Mouse (Mus musculus) urinary bladder, postnatal 14 days (tissue): ENCODE data around the gene Shank3.

Experiments used
- DNase-seq: peaks from one replicate; pipeline ENCODE4 v3.0.0; 2021; ENCODE audit warnings: low spot score

The Shank3 gene

GRCm38 (mm10) chr15:89557179-89557995 lies 58.0 kb downstream of the Shank3 start:
- DNase-seq: peak; percentile 55

- DNase-seq: no peak
These were observed 58.6 kb downstream of the Shank3 start for GRCm38 (mm10) chr15:89557996-89558390.

GRCm38 (mm10) chr15:89559202-89559731 lies 59.8 kb downstream of the Shank3 start:
- no peak for DNase-seq

DNA sequence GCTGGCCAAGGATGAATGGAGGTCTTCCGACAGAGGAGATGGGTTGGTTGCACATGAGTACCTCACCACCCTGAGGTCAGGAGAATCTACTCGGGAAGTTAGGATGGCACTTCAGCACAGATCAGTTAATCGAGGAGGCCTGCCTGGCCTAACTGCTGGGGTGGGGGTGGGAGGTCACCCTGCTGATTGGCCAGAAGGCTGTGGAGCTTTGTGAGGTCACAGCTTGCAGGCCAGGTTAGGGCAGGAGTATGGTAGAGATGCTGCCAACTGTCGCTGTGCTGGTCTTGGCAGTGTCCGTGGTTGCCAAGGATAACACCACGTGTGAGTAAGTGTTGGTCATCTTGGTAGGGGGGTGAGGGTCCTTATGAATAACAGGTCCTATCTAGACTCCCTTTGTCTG lies 68.7 kb downstream of the Shank3 start, which contains the start of gene Acr:
TSS of gene Acr (plus strand) at position 213 of the 400 bp plus-strand sequence.
- DNase-seq: no peak

DNA sequence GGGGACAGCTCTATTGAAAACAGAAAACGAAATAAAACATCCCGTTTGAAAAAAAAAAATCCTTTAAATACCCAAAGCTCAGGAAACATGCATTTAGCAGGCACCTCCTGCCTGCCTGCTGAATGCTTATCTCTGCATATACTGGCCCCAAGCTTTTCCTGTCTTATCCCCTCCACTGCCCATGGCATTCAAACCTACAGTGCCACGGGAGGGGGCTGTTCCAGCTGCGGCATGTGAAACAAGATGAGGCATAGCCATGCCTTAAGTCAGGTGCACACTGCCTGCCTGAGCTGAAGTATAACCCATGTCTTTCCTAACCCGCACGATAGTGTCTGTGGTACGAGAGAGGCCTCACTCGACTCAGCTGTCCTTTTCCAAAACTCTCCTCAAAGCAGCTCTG lies 72.7 kb downstream of the Shank3 start:
- no peak for DNase-seq

DNA sequence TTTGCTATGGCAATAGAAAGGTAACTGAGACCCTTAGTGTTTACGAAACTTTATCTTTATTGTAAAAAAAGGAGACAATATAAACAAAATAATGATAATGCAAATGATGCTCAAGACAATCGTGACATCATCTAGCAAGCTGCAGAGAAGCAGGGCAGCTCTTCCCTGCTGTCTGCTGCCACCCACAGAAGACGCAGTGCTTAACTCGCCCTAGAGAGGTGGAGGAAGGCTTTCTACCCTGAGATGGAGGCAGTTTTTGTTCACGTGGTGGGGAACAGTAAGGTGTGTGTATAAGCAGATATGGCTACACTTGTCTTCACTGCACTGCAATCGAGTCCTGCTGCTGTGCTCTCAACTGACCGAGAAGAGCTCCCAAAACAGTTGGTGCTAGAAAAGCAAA lies 83.1 kb downstream of the Shank3 start:
- no peak for DNase-seq

GRCm38 (mm10) chr15:89585101-89585500 lies 85.7 kb downstream of the Shank3 start:
- no peak for DNase-seq

- DNase-seq: no peak
These were observed 86.2 kb downstream of the Shank3 start for GRCm38 (mm10) chr15:89585631-89586030.

GRCm38 (mm10) chr15:89589146-89589545 lies 89.7 kb downstream of the Shank3 start:
- no peak for DNase-seq

DNA sequence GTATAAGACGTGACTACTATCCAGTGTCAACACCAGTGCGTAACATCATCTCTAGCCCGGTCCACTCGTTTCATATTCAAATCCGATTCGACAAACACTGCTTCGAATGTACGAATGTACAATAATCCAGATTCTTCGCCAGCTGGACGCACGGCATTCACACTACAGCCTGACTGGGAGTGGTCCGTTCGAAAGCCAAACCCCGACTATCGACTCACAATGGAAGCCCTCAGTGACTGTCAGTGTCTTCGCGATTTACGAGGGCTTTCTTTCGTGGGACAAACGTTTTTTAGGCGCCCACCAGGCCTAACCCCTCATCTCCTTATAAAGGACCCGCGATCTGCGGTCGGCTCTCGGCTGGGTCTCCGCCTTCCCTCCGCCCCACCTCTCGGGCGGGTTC lies 91.9 kb downstream of the Shank3 start:
- DNase-seq: no peak

DNA sequence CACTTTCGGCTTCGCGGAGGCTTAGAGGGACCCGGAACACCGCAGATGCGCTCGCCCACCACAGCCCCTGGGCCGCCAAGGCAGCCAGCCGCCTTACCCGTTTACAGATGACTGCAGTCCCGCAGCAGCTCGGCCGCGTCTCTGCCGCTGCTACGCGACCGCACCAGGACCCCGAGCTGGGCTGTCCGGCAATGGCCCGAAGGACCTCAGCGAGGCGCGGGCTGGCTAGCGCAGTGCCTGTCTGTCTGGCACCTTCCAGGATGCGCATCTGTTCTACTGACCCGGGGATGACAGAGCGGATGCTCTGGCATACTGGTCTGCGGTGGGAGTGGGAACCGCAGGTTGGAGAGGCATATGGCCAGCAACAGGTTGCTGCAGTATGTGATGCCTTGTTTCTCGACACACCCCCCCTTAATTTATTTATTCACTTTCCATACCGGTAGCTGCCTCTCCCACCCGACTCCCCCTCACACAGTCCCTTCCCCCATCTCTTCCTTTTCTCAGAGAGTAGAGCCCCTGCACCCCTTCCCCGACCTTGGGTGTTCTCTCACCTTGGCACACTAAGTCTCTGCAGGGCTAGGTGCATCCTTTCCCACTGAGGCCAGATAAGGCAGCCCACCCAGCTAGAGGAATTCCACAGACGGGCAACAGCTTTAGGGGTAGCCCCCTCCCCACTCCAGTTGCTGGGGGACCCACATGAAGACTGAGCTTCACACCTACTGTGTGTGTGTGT lies 92.5 kb downstream of the Shank3 start, which contains the start of gene Rabl2:
TSS of gene Rabl2 (minus strand) at position 201 of the 733 bp plus-strand sequence.
- DNase-seq: peak; percentile 88

DNA sequence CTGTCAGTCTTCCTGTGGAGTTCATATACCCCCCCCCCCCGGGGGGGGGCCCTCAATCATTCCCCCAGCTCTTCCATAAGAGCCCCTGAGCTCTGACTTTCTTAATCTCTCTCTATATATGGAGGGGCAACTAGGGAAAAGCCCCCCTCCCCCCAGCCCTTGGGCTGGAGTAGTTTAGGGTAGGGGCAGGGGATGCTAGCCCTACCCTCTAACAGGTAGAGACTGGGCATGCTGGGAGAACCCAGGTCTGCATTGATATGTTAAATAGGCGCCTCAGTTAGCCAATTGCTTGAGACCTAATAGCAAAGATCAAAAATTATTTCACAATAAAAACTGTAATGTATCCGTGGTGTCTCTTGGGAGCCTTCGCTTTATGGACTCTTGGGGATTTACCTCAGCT lies 93.1 kb downstream of the Shank3 start:
- DNase-seq: no peak

DNA sequence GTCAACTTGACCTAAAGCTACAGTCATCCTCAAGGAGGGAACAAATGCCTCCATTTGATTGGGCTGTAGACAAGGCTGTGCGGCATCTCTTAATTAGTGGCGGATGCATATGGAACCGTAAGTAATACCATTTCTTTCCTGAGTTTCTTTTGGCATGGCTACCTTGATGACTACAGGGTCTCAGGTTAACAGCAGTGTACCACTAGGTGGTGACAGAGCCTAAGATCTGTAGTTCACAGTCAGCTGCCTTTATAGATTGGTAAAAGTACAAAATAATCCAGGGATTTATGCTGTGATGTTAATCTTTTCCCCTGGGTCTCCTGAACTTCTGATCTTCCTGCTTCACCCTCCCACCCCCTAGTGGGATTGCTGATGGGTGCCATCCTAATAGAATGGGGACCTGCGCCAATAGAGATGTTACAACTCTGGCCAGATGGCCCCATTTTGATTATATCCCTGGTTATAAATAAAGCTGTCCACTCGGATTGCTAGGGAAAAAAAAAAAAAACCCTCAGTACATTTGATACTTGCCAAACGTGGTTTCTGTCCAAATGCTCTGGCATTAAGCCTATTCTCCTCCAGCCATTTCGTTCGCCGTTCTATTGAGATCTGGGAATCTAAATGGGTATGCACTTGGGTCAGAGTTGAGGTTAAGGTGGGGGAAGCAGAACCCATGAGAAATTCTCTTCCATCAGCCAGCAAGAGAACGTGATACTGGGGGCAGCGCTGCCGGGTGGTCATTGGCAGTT lies 106.6 kb downstream of the Shank3 start:
- no peak for DNase-seq

DNA sequence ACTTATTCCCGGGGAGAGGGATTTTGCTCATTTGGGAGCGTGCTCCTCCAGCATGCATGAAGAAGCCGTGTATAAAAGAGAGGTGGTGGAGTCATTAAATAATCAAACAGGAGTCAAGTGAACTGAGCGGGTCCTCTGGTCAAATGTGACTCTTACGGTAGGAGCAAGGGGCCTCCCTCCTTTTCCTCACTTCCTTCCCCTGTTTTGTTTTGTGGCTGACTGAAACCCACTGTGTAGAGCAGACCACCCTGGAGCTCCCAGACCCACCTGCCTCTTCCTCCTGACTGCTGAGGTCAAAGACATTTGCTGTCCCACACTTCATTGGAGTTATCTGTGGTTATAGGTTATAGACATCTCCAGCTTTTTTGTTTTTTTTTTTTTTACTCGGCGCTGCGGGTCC lies 108.1 kb downstream of the Shank3 start:
- no peak for DNase-seq

- no peak for DNase-seq
These were observed 108.5 kb downstream of the Shank3 start for GRCm38 (mm10) chr15:89607888-89608287.
